Mouse (Mus musculus): ENCODE measurements around the gene Palld.

The Palld gene

DNA sequence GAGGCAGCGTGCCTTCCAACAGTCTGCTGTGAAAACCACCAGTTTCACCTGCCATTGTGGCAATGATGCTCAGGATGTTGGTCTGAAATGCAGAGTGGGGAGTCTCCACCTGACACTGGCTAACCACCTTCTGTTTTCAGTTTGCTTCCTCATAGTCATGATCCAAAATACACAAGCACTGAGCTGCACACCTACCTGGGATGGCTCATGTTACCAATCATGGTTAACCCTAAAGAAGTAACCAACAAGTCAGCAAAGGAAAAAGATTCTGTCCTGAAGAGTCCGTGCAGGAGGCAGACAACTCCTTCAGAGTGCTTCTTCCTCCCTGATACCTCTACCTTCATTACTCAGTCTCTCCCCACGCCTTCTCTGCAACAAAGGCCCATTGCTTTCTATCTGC lies 314.8 kb downstream of the Palld start:
- WGBS, result 94% methylated on average over 3 of the region's 3 CpGs

DNA sequence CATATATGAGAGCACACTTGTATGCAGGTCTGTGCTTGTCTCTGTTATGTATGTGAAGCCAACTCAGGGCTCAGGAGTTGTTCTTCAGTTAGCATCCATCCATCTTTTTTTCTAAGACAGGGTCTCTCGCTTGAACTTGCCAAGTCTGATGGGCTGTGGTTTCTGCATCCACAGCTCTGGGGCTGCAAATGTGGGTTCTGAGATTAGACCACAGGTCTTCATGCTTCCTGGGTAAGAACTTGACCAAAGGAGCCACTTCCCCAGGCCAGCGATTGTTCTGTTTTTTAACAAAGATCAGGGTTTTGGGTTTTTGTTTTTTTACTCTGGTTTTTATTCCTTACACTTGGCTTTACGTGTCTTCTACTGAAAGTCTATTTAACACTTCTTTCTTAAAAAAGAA lies 316.0 kb downstream of the Palld start:
- 90% methylated on average over 3 of the region's 3 CpGs for WGBS

DNA sequence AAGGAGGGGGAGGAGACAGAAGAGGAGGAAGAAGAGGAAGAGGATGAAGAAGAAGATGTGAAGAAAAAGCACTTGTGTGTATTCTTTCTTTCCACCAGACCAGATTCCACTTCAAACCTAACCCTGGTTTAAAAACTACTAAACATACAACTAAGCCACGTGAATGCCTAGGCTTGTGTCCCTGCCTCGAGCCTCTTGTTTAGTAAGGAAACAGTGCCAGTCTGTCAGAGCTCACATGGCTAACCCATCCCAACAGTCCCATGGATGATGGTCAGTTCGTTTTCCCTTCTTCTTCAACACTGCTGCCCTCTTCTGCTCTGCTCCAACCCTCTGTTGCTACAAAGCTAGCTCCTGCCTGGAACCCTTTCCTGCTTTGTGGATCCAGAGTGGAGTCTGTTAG lies 316.7 kb downstream of the Palld start:
- WGBS, result 67% methylated on average over 3 of the region's 3 CpGs

DNA sequence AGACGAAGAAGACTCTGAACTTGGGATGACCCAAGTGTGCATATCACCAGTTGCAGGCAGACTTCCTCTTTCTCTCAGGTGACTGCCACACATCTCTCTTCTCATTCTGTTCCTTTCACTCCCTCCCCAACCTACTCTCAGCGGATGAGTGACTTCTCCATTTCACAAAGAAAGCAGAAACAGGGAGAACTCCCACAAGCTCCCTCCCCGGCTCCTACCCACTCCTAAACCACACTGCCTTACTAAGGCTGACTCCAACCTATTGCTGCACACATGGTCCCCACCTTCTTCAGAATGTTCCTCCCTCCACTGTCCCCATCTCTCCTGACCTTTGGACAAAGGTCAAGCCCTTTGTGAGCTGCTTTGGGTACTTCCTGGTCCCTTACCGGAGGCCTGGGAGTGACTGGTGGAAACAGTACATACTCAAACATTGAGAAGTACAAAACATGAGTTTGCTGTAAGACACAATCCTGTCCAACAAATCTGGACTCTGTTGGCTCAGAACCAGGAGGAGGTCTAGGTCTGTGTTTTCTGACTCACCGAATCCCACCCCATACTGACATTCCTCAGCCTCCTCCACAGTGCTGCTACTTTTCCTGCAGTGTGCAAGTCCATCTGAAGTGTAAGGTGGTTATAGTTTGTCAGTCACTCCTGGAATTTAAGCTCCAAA lies 317.6 kb downstream of the Palld start:
- WGBS, result 76% methylated on average over 5 of the region's 5 CpGs

DNA sequence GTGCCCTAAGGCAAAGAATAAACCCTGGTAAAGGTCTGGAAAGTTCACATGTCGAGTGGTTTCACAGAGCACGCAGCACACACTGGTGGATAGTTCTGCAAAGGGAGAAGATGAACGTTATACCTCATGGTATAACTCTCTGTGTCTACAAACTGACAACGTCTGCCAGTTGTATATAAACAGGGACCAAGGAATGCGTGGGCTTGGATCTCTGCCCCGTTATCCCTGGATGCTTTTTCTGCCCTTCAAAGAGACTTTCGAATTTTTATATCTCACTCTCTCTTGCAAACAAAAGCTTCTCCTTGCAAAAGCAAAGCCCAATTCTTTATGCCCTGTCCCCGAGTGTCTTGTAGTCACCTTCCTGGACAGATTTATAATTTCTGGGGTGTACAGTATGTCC lies 319.9 kb downstream of the Palld start:
- WGBS, result 64% methylated on average over 8 of the region's 8 CpGs

DNA sequence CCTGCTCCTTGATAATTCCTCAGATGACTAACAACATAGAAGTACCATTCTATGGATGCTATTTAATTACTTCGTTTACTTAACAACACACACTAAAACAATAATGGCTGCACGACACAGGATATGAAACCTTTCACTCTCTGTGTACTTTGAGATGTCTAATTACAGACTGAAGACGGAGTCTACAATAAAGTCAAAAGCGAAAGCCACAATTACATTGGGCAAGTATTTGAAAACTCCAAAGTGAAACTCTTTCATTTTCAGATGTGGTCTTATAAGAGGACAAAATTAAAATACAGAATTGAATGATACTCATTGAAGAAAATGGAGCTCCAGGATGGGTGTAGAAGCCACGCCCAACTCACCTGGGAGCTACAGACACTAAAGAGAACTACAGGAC lies 321.2 kb downstream of the Palld start:
- 91% methylated on average over 5 of the region's 5 CpGs for WGBS

DNA sequence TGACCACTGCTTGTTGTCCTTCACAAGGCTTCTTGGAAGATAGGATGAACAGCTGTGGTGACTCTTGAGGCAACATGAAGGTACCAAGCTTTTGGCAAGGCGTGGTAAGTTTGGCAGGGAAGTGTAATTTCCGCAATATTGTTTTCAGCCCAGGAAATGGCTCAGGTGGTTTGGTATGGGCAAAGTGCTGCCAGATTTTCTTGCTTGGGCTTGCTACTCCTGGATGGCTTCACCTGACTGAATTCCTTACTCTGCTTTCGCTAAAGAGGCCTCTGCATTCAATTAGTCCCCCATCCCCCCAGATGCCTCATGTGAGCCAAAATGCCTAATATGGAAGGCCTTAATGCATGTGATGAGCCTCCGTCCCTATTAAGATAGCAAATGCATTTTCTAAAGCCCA lies 322.7 kb downstream of the Palld start:
- WGBS, result 96% methylated on average over 4 of the region's 4 CpGs

DNA sequence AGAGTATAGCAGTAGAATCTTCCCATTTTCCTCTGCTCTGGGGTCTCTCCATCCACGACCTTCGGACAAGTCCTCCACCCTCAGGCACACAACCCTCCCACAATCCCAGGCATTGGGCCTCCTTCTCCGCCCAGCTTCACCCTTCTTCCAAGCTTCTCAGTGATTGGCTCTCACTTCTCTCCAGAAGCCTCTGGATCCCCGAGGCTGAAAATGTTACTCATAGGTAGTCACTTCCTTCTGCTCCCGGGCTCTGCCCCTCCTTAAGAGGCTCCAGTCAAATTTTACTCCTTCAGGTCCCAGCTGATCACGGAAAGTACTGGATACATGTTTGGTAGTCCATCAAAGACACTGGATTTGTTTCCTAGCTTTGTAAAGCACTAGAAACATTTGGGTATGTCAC lies 323.7 kb downstream of the Palld start:
- WGBS, result 78% methylated on average over 6 of the region's 6 CpGs

DNA sequence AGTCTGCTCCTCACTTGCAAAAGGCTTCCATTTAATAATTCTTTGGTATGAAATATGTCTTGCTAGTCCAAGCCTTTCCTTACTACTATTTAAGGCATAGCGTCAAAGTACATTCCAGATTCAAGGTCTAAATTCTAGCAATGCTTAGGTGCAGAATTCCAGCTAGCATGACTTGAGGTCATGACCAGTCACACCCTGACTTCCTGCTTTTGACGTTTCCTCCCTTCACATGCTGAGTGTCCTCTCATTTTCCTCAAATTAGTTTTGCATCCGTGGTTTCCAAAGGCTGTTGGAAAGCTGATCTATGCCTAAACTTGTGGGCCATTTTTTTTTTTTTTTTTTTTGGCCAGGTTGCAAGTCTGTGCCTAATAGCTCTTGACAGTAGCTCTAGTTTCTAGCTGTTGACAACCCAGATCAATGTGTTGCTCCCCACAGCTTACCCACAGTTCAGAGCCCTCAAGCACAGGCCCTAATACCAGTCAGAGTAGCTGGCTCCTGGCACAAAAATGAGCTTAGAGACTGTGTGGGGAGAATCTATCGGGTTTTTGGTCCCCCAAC lies 327.3 kb downstream of the Palld start:
- WGBS, result 64% methylated on average over 4 of the region's 4 CpGs

DNA sequence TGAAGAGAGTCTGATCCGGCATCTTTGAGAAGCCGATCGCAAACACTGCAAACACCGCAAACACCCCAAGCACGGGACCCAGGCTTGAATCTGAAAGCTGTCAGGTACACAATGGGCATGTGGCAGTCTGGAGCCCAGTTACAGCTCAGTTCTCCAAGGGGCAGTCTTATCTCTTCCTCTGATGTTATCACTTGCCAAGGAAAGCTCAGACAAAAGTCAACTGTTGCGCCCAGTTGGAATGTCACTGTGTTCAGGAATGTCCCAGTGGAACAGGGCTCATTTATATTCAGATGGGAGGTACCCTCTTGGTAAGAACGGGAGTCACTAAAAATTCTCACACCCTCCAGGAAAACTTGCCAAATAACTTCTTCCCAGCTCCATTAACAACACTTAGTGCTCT lies 328.0 kb downstream of the Palld start:
- 82% methylated on average over 7 of the region's 7 CpGs for WGBS

DNA sequence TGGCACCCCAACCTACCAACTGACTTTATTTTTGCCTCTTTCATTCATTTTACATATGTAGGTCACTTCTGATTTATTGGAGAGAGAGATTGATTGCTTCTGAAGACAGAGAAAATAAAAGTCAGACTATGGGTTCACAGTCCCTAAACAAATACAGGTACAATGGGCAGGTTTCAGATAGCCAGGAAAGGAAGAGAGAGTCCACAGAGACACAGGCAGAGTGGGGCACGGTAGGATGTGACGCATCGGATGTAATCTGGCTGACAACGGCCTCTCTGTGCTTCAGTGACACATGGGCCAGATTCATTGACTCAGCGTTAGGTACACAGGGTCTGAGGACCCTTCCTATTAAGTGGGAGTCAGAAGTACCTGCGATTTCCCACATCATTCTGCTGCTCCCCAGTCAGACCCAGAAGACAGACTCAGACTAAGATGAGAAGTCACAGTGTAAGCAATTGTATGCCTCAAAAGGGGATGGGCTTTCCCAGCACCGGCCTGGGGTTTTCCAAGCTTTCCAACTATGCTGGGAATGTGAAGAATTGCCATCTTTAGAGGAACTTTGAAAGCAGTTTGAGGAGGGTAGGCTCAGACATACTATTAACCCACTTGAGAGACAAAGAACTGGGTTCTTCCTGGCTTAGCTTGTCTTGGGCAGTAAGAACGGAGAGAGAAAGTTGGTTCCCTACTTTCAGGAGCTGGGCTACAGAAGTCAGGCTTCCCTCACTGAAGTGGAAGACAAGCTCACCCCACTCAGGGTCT lies 329.1 kb downstream of the Palld start:
- 82% methylated on average over 8 of the region's 8 CpGs for WGBS

DNA sequence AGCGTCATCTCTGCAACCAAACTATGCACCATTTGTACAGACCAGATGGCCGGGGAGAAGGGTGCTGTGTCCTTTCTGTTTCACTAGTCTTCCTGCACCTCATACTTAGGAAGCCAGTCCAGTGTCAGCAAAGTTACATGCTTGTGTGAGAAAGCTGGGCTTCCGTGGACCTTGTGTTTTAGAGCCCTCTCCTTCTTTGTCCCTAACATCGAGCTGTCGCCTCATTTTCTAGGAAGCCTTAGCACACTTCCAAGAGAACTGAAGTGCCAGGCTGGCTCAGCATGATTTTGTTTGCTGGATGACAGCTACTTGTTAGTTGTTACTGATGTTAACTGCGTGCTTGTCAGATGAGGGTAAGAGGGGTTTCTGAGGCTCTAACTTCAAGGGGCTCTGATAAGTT lies 329.8 kb downstream of the Palld start:
- WGBS, result 76% methylated on average over 6 of the region's 6 CpGs

DNA sequence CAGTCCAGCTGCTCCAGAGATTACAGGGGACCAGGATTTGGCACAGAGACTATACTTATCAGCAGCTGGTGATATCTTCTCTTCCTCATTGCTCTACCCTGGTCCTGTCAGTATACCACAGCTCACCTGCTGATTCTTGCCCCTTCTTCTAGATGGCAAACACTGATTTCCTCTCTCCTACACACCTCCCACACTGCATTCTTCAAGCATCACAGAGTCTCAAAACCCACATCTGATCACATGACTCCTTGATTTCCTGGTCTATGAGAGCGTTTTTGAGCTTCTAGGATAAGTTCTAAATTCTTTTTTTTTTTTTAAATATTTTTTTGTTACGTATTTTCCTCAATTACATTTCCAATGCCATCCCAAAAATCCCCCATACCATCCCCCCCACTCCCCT lies 331.9 kb downstream of the Palld start:
- WGBS, result 90% methylated on average over 2 of the region's 2 CpGs

DNA sequence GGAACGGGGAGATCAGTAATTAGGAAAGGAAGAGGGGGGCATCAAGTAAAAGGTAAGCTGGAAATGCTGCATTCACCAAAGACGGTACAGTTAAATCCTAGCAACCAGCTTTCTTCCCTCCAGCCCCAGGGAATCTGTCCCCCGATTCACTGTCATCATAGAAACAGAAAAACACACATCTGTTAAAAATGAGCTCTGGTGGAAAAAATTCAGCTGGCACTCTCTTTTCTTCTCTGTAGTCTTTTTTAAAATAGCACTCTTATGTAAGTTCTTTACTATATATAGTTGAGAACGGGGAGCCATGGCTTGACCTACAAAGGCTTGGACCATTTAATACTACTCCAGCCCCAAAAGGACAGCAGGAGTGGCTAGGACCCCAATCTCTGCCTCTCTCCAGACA lies 332.8 kb downstream of the Palld start:
- 34% methylated on average over 4 of the region's 4 CpGs for WGBS

DNA sequence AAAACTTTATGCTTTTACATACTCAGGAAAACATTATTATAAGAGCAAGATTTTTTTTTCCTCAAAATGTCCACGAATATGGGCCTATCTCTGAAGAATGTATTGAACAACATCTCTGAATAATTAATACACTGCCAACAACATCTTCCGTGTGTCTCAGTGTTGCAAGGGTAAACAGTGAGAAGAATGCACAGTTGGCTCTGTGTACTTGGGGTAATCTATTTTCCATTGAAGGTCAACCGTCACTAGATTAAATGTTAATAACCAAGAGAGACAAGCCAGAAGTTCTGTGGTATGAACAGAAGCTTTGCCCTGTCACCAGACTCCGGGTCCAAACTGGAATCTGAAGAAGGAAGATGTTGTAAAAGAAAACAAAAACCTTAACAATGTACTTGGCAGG lies 339.1 kb downstream of the Palld start:
- 82% methylated on average over 4 of the region's 4 CpGs for WGBS

DNA sequence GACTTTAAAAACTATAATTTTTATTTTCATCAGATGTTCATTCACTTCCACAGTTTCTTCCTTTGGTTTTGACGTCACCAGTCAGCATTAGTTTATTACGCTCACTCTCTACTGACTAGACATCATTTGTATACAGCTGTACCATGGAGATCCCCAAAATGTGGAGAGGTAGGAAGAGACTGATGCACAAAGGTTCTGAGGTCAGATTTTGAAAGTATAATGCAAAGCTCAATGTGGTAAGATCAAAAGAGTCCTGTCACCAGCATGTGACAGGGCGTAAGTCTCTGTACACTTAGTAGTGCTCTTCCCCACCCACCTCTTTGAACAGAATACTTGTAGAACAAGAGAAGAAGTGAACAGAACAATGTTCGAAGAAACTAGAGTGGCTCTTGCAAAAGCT lies 339.9 kb downstream of the Palld start:
- WGBS, result 95% methylated on average over 4 of the region's 4 CpGs

DNA sequence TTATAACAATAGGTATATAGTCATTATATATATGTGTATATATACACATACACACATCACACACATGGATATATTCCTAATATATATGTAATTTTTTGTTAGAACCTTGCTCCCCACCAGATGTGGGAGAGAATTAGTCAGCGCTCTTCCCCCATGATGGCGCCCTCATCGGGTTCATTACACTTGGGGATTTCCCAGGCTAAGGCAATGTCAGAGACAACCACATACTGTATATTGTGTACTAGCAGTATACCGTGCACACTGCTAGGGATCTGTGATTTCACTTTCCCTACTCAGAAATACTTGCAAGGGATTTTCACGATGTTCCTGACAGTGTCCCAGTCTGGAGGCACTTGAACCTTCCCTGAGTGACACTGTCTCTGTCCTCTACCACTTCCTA lies 341.3 kb downstream of the Palld start:
- WGBS, result 97% methylated on average over 5 of the region's 5 CpGs

DNA sequence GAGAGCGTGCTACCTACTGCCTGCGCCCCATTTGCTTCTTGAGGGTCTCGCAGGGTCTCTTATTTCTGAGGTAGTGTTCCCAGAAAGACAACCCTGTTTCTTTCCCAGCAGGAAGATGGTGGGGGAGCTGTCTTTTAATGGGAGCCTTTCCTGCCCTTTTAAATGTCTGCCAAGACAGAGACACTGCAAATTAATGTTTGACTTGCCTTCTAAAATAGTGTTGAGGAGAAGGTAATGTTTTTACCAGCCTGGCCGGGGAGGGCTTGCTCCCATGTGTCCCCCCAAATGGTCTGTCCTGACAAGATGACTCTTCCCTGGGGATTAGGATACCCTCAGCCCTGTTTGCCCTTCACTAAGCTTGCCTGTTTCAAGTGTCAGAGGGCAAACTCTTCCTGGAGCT lies 342.5 kb downstream of the Palld start:
- WGBS, result 96% methylated on average over 4 of the region's 4 CpGs

DNA sequence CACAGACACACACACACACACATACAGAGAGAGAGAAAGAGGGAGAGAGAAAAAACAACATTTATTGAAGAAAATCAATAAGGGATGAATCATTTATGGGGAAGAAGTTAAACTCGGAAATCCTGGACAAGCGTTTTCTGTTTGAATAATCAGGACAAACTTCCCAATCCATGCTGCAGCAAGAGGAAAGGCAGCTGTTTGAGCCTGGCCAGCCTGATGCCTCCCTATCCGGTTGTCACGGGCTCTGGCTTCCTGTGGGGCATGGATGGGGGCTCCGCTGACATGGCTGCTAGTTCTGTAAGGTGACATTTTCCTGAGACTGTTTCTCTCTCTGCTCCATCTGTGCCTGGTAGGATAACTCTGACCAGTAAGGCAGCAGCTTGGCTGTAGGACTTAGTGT lies 343.0 kb downstream of the Palld start:
- WGBS, result 67% methylated on average over 5 of the region's 5 CpGs

DNA sequence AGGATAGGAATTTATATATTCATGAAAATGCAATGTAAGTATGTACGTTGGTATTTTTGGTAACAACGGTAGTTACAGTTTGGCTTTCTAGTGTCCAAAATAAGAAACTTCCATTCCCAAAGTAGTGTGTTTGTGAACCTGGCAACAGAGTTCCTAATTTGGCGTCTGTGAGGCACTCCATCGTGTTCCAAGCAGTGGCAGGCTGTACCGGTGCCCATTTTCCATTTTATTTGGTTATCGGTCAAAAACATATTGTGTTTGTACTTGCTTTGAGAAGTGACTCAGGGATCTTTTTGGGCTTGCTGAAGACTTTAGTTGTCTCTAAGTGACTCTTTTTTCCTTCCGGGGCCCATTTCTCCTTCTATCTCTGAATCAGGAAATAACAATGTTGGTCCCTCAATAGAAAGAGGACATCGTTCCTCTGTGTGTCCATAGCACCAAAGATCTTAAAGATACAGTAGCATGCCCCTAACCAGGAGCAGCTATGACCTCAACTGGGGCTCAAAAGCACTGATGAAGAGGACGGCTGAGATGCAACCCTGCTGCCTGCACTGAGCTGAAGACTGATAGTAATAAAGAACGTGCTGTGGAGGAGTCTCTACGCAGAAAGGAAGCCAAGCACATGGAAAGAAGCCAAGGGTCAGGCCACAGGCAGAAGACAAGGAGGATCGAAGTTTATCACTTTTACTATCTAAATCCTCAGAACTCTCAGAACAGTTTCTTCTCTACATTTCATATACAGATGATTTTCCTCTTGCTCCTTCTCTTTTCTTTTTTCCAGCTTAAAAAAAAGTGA lies 344.2 kb downstream of the Palld start:
- WGBS, result 37% methylated on average over 12 of the region's 12 CpGs

DNA sequence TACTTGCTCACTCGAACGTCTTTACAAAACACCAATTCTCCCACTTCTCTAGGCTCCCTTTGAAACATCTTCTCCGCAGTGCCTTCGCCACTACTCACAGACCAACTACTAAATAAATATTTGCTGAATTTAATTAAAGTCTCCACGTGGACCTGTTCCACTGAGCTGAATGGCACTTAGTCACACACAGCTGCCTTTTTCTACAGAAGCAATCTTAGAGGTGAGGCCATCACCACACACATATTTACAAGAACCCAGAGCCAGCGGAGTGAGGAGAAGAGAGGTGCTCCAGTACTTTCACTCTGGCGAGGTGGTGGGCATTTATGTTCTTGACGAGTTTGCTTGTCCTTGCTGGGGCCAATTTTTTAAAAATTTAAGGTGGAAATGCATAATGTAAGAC lies 346.3 kb downstream of the Palld start:
- 79% methylated on average over 8 of the region's 8 CpGs for WGBS

DNA sequence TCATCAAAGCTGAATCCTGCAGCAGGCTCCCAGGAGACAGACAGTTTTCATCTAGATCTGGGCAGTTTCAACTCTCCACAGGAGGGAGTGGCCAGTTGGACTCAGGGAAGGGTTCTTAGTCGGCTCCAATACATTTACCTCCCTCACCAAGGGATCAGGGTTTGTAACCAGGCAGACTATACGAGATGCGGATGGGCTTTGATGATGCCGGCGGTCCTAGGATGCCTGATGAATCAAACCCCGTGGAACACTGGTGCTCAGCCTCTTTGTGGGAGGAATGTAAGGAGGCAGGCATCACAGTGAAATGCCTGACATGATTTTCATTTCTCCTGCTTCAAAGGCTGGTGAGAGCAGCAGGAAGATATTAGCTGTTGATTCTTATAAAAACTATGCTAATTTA lies 347.1 kb downstream of the Palld start:
- WGBS, result 68% methylated on average over 6 of the region's 6 CpGs
